Mouse (Mus musculus): ENCODE results near the gene Klra5. TPM values are rescaled to one million over a fixed set of nuclear protein-coding genes. Genes with fewer than 3 reads are reported as not detected.

Klra5 gene
- total RNA-seq (2023): not detected

DNA sequence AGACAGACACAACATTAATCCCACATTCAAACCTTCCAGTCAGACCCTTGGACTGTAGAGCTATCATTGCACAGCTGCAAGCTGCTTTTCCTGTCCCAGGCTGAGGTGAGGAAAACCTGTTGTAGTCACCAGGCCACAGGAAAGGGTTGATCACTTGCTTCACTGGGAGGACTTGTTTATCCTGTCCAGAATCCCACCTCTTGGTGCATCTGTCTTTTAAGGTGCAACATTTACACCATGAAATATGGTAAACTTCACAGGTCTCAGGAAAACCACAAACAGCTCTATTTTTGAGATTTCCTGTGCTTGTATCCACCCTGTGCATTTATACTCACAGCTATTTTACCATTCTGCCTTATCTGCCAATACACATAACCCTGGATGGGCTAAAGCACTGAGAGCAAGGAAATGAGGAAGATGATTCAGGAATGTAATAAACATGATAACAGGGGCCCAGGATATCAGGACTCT is at the start of gene Klra5:
TSS of gene Klra5 (minus strand) at position 175 of the 471 bp plus-strand sequence.

DNA sequence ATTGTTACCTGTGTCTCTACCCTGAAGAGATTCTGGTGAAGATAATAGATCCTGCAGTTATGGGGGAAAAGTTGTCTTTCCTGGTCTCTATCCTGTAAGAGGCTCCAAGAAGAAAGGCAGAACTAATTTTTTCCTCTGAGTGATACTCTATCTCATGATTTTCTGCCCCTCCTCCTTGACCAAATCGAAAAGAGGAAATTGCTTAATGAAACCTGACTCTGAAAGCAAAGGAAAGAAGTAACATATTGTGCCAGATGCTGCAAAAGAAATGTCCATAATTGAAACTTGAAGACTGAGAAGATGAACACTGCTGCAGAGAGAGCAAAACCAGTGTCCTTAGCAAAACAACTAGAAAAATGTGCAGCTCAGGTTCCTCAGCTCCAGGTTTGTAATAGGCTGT is 40.9 kb downstream of the Klra5 start, which contains the start of gene Klra17:
TSS of gene Klra17 (minus strand) at position 124 of the 400 bp plus-strand sequence.

DNA sequence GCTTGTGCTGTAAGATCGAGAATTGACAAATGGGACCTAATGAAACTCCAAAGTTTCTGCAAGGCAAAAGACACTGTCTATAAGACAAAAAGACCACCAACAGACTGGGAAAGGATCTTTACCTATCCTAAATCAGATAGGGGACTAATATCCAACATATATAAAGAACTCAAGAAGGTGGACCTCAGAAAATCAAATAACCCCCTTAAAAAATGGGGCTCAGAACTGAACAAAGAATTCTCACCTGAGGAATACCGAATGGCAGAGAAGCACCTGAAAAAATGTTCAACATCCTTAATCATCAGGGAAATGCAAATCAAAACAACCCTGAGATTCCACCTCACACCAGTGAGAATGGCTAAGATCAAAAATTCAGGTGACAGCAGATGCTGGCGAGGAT is 55.1 kb downstream of the Klra5 start, which contains the start of gene Gm17631:
TSS of gene Gm17631 (plus strand) at position 301 of the 400 bp plus-strand sequence.

Other genes starting within 250 kb of the Klra5 start
- gene Klrc1, start 238.7 kb downstream of the Klra5 start, total RNA-seq (2023): 1 to 10 TPM in 1 of 2 experiments, under 1 TPM in 1; 0.70 to 1.3 TPM
- not detected for gene Klri1, start 200.5 kb downstream of the Klra5 start, total RNA-seq (2023)
- gene Klri2, start 177.2 kb downstream of the Klra5 start, total RNA-seq (2023): under 1 TPM in 1 of 2 experiments, not detected in 1; 0.44 TPM
- gene Gm156, start 133.4 kb downstream of the Klra5 start, total RNA-seq (2023): not detected
- not detected for gene Gm17631, start 55.0 kb downstream of the Klra5 start, total RNA-seq (2023)
- gene Klra17, start 41.0 kb downstream of the Klra5 start, total RNA-seq (2023): not detected
- gene Klra6, start 109.3 kb upstream of the Klra5 start, total RNA-seq (2023): under 1 TPM in 1 of 2 experiments, not detected in 1; 0.81 TPM
- not detected for gene Klra4, start 149.6 kb upstream of the Klra5 start, total RNA-seq (2023)
- under 1 TPM; 0.47 to 0.78 TPM for gene Klra8, start 212.2 kb upstream of the Klra5 start, total RNA-seq (2023)

Measured in B cell, adult 67 days (primary cell).